Mouse (Mus musculus): ENCODE results near the gene Gpsm2.

Gene Gpsm2

DNA sequence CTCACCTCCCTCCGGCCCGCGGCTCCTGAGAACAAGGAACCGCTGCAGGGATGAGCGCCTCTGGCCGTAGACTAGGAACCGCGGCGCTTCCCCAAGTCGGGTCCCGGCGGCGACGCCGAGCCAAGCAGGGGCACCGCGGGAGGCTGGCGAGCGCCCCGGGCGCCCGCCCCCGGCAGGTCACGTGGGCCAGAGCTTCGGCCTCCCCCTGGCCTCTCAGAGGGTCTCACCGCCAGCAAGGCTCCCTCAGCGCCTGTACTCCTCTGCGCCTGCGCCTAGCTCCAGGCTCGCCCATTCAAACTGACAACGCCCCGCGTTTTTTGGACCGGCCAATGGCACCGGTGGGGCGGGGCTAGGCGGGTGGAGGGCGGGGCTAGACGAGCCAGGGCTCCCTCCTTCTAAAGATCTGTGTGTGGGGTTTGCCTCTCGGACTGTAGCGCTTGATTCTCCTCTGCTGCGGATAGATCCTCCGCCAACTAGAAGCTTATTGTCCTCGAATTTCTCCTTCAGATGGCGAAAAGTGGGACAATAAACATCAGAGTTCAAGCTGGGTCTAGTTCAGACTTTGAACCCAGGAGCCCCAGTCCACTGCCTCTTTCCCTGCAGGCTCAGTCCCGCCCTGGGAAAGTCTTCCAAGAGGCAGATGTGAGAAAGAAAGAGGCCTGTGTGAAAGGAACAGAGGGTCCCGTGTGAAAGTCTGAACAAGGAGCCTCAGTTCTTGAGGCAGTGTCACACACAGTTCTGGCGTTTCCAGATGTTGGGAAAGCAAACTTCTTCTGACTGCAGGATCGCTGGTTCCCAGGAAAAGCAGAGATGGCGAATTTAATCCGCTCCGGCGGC is at the start of gene Gpsm2:
Gpsm2 (minus strand) TSS at position 274 of the 837 bp plus-strand sequence.
- peak; percentile 96 for DNase-seq (ENCODE audit: low spot score in 2 of 2)

DNA sequence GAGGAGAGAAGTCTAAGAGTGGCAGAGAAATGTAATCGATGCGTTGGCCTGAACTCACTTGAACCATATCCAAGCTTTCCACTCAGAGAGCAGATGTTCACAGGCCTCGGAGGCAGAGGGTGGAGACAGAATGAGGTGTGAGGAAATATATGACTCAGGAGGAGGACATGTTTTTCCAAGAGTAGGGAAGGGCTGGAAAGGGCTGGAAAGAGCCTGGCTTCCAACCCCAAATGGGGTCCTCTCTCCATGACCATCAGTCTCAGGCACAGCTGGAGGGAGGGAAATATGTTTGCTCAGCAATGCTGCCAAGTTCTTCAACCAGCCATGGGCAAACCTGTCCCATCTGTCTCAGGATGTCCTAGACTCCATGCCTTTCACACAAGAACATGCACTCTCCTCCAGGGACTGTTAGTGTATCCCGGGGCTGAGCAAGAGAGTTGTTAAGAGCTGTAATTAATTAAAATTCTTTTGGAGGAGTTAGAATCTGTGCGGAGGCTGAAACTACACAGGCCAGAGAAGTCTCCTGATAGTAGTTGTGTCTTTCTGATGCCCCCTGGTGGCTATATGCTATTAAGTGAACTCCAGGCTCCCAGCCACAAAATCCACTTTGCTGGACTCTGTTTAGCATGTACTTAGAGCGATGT is 48.7 kb upstream of the Gpsm2 start:
- peak; percentile 56 to 58 for DNase-seq (ENCODE audit: low spot score in 2 of 2)

- no peak for DNase-seq (ENCODE audit: low spot score in 2 of 2)
These were observed 47.4 kb upstream of the Gpsm2 start for GRCm38 (mm10) chr3:108769547-108769946.

DNA sequence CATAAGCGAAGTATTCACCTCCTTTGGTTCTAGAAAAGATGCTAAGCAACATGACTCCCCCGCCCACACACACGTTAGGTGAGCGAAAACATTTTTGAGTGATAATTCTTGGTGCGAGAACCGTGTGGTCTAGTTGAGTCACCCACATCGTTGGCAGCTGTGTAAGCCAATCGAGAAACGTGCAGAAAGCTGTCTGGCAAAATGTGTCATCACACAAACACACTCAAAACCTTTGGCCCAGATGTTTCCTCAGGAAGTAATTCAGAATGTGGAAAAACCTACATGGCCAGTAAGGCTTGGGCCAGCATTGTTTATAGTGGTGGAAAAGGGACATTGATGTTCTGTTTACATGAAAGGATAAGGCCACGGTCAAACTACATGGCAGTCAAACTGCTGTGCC is 45.3 kb upstream of the Gpsm2 start:
- DNase-seq (ENCODE audit: low spot score in 2 of 2), result no peak

- DNase-seq (ENCODE audit: low spot score in 2 of 2), result no peak
These were observed 44.8 kb upstream of the Gpsm2 start for GRCm38 (mm10) chr3:108766943-108767342.

DNA sequence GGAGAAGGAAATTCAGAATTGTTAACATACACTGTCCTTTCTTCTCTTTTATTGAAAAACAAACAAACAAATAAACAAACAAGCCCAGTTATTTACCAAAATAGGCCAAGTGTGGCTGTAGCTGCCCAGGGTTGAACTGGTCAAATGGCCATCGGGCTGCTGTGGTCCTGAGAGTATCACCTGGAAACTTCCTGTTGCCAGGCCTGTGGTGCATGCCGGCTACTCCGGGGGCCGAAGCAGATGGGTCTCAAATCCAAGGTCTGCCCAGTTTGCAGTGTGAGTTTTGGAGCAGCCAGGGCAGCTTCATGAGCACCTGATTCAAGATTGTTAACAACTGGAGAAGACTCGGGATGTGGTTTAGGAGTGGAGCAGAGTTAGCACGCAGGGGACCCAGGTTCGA is 43.4 kb upstream of the Gpsm2 start:
- DNase-seq (ENCODE audit: low spot score in 2 of 2), result no peak

- no peak for DNase-seq (ENCODE audit: low spot score in 2 of 2)
These were observed 42.9 kb upstream of the Gpsm2 start for GRCm38 (mm10) chr3:108764976-108765375.

- no peak for DNase-seq (ENCODE audit: low spot score in 2 of 2)
These were observed 41.6 kb upstream of the Gpsm2 start for GRCm38 (mm10) chr3:108763691-108764090.

DNA sequence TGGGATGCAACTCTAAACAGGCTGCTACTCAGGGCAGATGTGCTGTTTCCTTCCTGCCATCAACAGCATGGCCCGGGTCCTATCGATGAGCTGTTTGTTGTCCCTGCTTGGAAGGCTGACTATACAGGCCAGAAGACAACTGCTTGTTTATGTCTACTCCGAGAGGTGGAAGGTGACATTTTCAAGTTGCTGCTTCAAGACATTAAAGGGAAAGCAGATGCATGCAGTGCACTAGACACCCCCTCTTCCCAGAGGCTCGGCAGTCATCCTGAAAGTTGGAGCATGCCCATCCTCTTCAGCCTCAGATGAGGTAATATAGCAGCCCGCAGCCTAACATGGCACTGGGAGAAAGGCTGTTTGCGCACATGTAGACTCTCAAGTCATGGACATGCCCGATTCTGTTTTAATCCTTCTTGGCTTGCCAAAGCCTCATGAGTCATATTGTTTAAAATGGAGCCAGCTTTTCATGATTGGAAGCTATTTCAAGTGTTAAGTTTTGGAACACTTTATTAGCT is 40.5 kb upstream of the Gpsm2 start:
- DNase-seq (ENCODE audit: low spot score in 2 of 2), result peak in 1 of 2 experiments; percentile 35

GRCm38 (mm10) chr3:108759566-108760420 is 37.7 kb upstream of the Gpsm2 start:
- DNase-seq (ENCODE audit: low spot score in 2 of 2), result no peak

DNA sequence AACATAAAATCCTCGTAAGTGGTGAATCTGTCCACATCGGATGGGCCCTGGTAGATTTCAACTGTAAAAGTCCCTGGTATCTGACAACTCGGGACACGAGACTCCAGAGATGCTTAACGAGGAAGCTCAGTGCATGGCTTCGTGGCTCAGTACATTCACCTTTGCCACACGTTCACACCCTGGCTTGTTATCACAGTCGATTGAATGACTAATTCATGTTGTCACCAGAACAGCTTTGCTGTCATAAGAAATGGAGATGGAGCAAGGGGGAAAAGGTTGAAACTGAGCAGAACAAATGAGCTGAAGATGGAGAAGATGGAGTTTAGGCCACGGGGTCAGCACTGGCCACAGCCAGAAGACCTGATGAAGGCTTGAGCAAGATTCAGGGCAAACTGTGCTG is 35.5 kb upstream of the Gpsm2 start:
- no peak for DNase-seq (ENCODE audit: low spot score in 2 of 2)

- DNase-seq (ENCODE audit: low spot score in 2 of 2), result no peak
These were observed 34.0 kb upstream of the Gpsm2 start for GRCm38 (mm10) chr3:108756131-108756530.

DNA sequence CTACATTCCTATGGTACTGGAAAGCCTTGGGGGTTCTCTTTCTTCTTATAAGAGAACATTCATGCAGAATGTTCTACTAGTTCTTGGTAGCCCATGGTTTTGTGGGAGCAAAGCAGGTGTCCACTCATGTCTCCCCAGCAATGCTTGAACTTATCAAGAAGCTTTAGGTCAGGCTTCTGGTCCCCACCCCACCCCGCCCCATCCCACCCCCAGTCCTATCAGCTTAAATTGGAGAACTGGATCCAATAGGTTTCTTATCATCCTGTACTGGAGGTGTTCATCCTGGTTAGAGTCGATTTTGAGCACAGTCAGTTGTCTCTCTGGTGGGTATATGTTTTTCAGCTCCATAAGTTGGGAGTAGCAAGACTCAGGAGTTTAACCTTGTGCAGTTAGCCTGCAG is 33.4 kb upstream of the Gpsm2 start:
- DNase-seq (ENCODE audit: low spot score in 2 of 2), result no peak

DNA sequence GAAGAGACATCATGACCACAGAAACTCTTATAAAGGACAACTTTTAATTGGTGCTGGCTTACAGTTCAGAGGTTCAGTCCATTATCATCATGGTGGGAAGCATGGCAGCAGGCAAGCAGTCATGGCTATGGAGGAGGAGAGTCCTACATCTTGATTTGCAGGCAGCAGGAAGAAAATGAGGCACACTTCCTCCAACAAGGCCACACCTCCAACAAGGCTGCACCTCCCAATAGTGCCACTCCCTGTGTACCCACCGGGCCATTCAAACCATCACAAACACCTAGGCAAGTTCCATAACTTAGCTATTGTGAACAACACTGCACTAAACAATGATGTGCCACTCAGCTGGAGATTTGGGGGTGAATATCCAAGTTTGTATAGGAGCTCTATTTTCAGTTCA is 32.4 kb upstream of the Gpsm2 start:
- no peak for DNase-seq (ENCODE audit: low spot score in 2 of 2)

GRCm38 (mm10) chr3:108751691-108752090 is 29.6 kb upstream of the Gpsm2 start:
- DNase-seq (ENCODE audit: low spot score in 2 of 2), result no peak

- DNase-seq (ENCODE audit: low spot score in 2 of 2), result no peak
These were observed 29.0 kb upstream of the Gpsm2 start for GRCm38 (mm10) chr3:108751061-108751460.

DNA sequence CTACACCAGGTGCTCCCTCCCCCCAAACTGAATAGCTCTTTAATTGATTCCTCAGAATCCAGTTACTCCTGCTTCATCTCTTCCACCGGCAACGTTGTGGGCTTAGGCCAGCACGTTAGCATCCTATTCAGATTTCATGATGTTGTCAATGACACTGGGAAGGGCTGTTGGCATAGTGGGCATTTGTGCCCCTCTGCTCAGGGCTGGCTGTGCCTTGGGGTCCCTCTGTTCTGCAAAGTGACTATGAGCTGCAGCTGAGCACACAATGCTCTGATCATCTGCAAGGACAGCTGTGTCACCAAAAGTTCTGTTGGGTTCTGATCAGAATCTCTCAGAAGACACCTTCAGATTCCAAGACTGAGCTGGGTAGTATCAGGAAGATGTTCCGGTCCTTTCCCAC is 22.0 kb upstream of the Gpsm2 start:
- DNase-seq (ENCODE audit: low spot score in 2 of 2), result no peak

GRCm38 (mm10) chr3:108739045-108739708 is 17.1 kb upstream of the Gpsm2 start, which contains the start of gene Aknad1:
Gene Aknad1, plus strand, starts transcription at chr3:108739658.
- DNase-seq (ENCODE audit: low spot score in 2 of 2), result no peak

DNA sequence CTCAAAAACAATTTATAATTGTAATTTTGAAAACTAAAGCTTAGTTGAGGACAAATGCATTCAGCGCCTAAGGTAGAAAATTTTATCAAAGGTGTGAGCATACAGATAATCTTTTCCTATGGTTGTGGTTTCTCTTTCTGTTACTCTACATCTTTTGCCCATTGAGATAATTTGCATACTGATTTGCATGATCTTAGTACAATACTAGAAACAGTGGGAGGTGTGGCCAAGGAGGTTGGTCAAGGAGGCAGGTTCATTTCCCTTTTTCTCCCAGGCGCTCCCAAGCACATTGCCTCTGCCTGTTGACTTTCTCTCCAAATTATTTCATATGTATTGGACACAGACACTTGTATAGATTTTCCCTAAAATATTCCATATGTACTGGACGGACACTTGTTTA is 15.7 kb upstream of the Gpsm2 start:
- DNase-seq (ENCODE audit: low spot score in 2 of 2), result no peak

DNA sequence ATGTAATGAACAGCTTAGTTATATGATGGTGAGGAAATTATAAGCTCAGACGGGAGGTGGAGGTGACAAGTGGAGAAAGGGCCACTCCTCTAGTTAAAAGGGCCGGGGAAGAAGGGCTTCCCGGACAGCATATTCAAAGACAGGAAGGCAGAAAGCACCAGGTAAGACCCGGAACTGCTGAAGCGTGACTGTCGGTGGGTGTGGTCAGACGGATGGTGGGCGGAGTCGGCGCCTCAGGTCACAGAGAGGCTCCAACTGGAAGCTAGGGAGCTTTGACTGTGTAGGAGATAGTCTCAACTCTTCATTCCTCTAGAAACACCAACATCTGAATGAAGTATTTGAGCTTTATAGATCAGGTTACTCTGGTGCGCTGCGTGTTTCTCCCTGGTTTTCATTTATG is 8.2 kb upstream of the Gpsm2 start:
- DNase-seq (ENCODE audit: low spot score in 2 of 2), result peak in 1 of 2 experiments; percentile 50

- no peak for DNase-seq (ENCODE audit: low spot score in 2 of 2)
These were observed 5.7 kb upstream of the Gpsm2 start for GRCm38 (mm10) chr3:108727776-108728175.
